Mouse (Mus musculus): ENCODE data around the gene Clcn6. TPM values are rescaled to one million over a fixed set of nuclear protein-coding genes. Genes with fewer than 3 reads are reported as not detected.

The Clcn6 gene
- polyA plus RNA-seq, 1 experiment = 9.0 TPM

- H3K4me3 ChIP-seq (ENCODE audit: insufficient read depth, low read length) = no peak overlapping the region
These were observed 20.2 kb downstream of the Clcn6 start for GRCm38 (mm10) chr4:148018410-148018809.

GRCm38 (mm10) chr4:148016981-148017380 lies 21.6 kb downstream of the Clcn6 start:
- TF ChIP-seq POLR2A (IDR thresholded peaks at IDR 0.05; ENCODE audit: borderline replicate concordance, low read depth, low read length) = no peak
- TF ChIP-seq CTCF (IDR thresholded peaks at IDR 0.05; ENCODE audit: low read depth, low read length) = no peak
- H3K27ac ChIP-seq (ENCODE audit: insufficient read depth, low read depth, low read length) = no peak overlapping the region

More at GRCm38 (mm10) chr4:148018410-148018809, 20.2 kb downstream of the Clcn6 start:
- TF ChIP-seq POLR2A (IDR thresholded peaks at IDR 0.05; ENCODE audit: borderline replicate concordance, low read depth, low read length) = no peak
- no peak for TF ChIP-seq CTCF (IDR thresholded peaks at IDR 0.05; ENCODE audit: low read depth, low read length)
- Histone ChIP-seq H3K4me1 (ENCODE audit: control insufficient read depth, insufficient read depth, low read length) (no peaks in the 10 kb centered on the region), H3K27ac (ENCODE audit: insufficient read depth, low read depth, low read length) (no peak overlapping the region)

DNA sequence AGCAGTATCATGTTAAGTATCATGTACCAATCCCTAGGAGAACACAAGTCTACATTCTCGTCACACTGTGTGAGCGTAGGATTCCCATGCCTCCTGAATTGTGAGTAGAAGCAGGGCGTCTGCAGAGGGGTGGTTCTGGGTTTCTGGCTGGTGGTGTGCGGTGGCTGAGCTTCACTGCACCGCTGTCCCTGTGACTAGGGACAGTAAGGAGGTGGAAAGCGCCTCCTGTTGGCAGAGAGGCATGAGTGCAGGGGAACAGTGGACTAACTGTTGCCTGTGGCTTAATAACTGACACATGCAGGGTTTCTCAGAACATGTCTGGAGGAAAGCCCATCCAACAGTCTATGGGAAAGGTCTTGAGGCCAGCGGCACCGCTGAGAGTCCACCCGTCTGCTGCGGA lies 23.2 kb downstream of the Clcn6 start:
- no peak overlapping the region for H3K4me3 ChIP-seq (ENCODE audit: insufficient read depth, low read length)
- H3K4me1 ChIP-seq (ENCODE audit: control insufficient read depth, insufficient read depth, low read length) = no peaks in the 10 kb centered on the region
- TF ChIP-seq POLR2A (IDR thresholded peaks at IDR 0.05; ENCODE audit: borderline replicate concordance, low read depth, low read length) (no peak), CTCF (IDR thresholded peaks at IDR 0.05; ENCODE audit: low read depth, low read length) (no peak)
- H3K27ac ChIP-seq (ENCODE audit: insufficient read depth, low read depth, low read length) = no peak overlapping the region

More at GRCm38 (mm10) chr4:148016981-148017380, 21.6 kb downstream of the Clcn6 start:
- Histone ChIP-seq H3K4me3 (ENCODE audit: insufficient read depth, low read length) (no peak overlapping the region), H3K4me1 (ENCODE audit: control insufficient read depth, insufficient read depth, low read length) (no peaks in the 10 kb centered on the region)

- TF ChIP-seq POLR2A (IDR thresholded peaks at IDR 0.05; ENCODE audit: borderline replicate concordance, low read depth, low read length) = no peak
- TF ChIP-seq CTCF (IDR thresholded peaks at IDR 0.05; ENCODE audit: low read depth, low read length) = no peak
These were observed 26.4 kb downstream of the Clcn6 start for GRCm38 (mm10) chr4:148012216-148012615.

DNA sequence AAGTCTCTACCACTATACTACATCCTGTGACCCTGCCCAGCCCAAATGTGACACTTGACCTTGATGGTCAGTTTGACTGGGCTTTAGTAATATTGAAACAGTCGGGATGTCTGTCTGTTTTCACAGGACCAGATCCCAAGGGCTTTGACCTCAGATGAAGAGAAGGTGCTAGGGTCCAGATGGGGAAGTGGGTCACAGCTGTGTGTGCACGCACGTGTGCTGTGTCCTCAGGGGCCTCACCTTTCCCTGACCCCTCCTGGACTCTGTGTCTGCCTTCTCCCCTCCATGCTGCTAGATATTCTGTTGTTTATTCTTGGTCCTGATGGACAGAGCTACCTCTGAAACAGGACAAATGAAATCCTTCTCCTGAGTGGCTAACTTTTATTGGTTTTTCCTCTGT lies 27.3 kb downstream of the Clcn6 start:
- no peaks in the 10 kb centered on the region for H3K4me1 ChIP-seq (ENCODE audit: control insufficient read depth, insufficient read depth, low read length)
- TF ChIP-seq CTCF (IDR thresholded peaks at IDR 0.05; ENCODE audit: low read depth, low read length) = no peak
- no peak for TF ChIP-seq POLR2A (IDR thresholded peaks at IDR 0.05; ENCODE audit: borderline replicate concordance, low read depth, low read length)
- no peak overlapping the region for H3K27ac ChIP-seq (ENCODE audit: insufficient read depth, low read depth, low read length)
- H3K4me3 ChIP-seq (ENCODE audit: insufficient read depth, low read length) = no peak overlapping the region

More at GRCm38 (mm10) chr4:148012216-148012615, 26.4 kb downstream of the Clcn6 start:
- Histone ChIP-seq H3K4me3 (ENCODE audit: insufficient read depth, low read length) (no peak overlapping the region), H3K27ac (ENCODE audit: insufficient read depth, low read depth, low read length) (no peak overlapping the region), H3K4me1 (ENCODE audit: control insufficient read depth, insufficient read depth, low read length) (no peaks in the 10 kb centered on the region)

GRCm38 (mm10) chr4:148009641-148010040 lies 29.0 kb downstream of the Clcn6 start:
- Histone ChIP-seq H3K27ac (ENCODE audit: insufficient read depth, low read depth, low read length) (no peak overlapping the region), H3K4me3 (ENCODE audit: insufficient read depth, low read length) (no peak overlapping the region), H3K4me1 (ENCODE audit: control insufficient read depth, insufficient read depth, low read length) (no peaks in the 10 kb centered on the region)
- TF ChIP-seq POLR2A (IDR thresholded peaks at IDR 0.05; ENCODE audit: borderline replicate concordance, low read depth, low read length) (no peak), CTCF (IDR thresholded peaks at IDR 0.05; ENCODE audit: low read depth, low read length) (no peak)

DNA sequence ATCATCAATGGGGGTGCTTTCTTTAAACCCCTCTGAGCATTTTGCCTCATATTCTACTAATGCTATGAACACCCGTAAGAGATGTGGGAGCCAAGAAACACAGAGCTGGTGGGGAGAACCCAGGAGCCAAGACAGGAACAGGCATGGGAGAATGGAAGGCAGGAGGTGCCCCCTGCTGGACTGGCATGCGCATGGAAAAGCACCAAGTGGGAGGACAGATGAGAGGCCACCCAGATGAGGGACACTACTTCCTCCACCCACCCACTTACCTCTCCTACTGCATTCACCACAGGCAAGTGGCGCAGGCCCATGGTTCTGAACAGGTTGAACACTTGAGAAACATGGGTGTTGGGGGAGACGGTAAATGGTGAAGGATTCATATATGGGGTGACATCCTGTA lies 30.2 kb downstream of the Clcn6 start:
- Histone ChIP-seq H3K4me3 (ENCODE audit: insufficient read depth, low read length) (no peak overlapping the region), H3K4me1 (ENCODE audit: control insufficient read depth, insufficient read depth, low read length) (no peaks in the 10 kb centered on the region), H3K27ac (ENCODE audit: insufficient read depth, low read depth, low read length) (no peak overlapping the region)
- TF ChIP-seq CTCF (IDR thresholded peaks at IDR 0.05; ENCODE audit: low read depth, low read length) (no peak), POLR2A (IDR thresholded peaks at IDR 0.05; ENCODE audit: borderline replicate concordance, low read depth, low read length) (no peak)

GRCm38 (mm10) chr4:148004361-148004760 lies 34.3 kb downstream of the Clcn6 start:
- Histone ChIP-seq H3K4me1 (ENCODE audit: control insufficient read depth, insufficient read depth, low read length) (no peaks in the 10 kb centered on the region), H3K27ac (ENCODE audit: insufficient read depth, low read depth, low read length) (no peak overlapping the region), H3K4me3 (ENCODE audit: insufficient read depth, low read length) (no peak overlapping the region)
- TF ChIP-seq POLR2A (IDR thresholded peaks at IDR 0.05; ENCODE audit: borderline replicate concordance, low read depth, low read length) (no peak), CTCF (IDR thresholded peaks at IDR 0.05; ENCODE audit: low read depth, low read length) (no peak)

DNA sequence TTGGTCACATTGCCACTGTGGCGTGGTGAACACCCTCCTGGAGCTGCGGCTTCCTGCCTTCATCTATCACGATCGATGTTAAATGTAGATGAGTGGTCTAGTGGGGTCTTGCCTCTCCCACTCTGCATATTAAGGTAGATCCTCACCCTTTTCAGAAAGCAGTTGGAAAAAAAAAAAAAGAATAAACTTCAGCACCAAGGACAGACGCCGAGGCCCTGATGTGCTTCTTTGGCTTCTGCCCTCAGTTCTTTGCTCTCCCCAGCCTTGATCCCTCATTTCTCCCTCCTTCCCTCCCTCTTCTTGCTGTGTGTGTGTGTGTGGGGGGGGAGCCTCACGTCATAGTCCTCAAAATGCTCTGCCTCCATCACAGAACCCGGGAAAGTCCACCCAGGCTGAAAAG lies 36.8 kb downstream of the Clcn6 start:
- Histone ChIP-seq H3K4me3 (ENCODE audit: insufficient read depth, low read length) (no peak overlapping the region), H3K4me1 (ENCODE audit: control insufficient read depth, insufficient read depth, low read length) (no peaks in the 10 kb centered on the region), H3K27ac (ENCODE audit: insufficient read depth, low read depth, low read length) (no peak overlapping the region)
- no peak for TF ChIP-seq POLR2A (IDR thresholded peaks at IDR 0.05; ENCODE audit: borderline replicate concordance, low read depth, low read length)
- TF ChIP-seq CTCF (IDR thresholded peaks at IDR 0.05; ENCODE audit: low read depth, low read length) = no peak

DNA sequence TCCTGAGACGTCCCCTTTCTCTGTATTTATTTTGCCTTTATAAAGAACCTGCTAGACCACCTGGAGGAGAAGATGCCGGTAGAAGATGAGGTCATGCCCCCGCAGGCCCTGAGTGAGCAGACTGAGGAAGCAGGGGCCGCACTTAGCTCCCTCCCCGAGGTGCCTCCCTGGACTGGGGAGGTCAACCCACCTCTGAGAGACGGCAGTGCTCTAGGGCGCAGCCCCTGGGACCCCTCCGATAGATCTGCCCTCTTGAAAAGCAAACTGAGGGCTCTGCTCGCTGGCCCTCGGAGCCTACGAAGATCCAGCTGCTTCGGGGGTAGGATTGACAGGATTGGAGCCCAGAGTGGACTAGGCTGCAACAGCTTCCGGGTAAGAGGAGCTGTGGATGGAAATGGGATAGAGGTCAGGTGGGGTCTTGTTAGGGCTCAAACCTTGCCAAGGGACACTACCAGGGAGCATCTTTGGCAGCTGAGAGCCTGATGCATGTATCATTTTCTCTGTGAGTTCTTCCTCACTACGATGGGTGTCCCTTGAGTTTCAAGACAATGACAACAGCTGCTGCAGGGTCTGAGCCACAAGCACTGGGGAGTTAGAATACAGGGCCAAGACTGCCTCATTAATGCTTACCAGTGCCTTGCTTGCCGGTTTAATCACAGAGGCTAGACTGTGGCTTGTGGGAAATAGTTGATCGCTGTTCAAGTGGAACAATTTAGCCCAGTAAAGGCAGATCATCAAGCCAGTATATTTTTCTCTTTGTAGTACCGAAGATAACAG lies 37.4 kb downstream of the Clcn6 start:
- TF ChIP-seq CTCF (IDR thresholded peaks at IDR 0.05; ENCODE audit: low read depth, low read length) (no peak), POLR2A (IDR thresholded peaks at IDR 0.05; ENCODE audit: borderline replicate concordance, low read depth, low read length) (no peak)
- no peaks in the 10 kb centered on the region for H3K4me1 ChIP-seq (ENCODE audit: control insufficient read depth, insufficient read depth, low read length)
- H3K27ac ChIP-seq (ENCODE audit: insufficient read depth, low read depth, low read length) = no peak overlapping the region
- no peak overlapping the region for H3K4me3 ChIP-seq (ENCODE audit: insufficient read depth, low read length)

Data from bone marrow macrophage, adult 2 months (primary cell).